Comparison of ENCODE assay signal across 20 mouse cellular contexts in genomic region chr19:16934664-16935063, GRCm38 (mm10).
"Had no signal": no experiment of that assay in that cellular context is flagged by ENCODE, and none has a peak within 500 bp of the region (broad histone marks: within the 10 kb centered on the region; RNA-seq: fewer than 3 reads in every experiment).

No protein-coding gene starts in this region.

- H3K27me3 ChIP-seq: limb, embryonic 12.5 days; limb, embryonic 13.5 days; limb, embryonic 15.5 days; liver, embryonic 13.5 days; liver, embryonic 15.5 days; lung, embryonic 15.5 days; midbrain, embryonic 12.5 days; midbrain, embryonic 13.5 days; midbrain, embryonic 15.5 days; neural tube, embryonic 12.5 days had no signal

- H3K36me3 ChIP-seq: limb, embryonic 10.5 days; limb, embryonic 12.5 days; limb, embryonic 13.5 days; limb, embryonic 15.5 days; liver, embryonic 12.5 days; liver, embryonic 13.5 days; liver, embryonic 15.5 days; lung, embryonic 15.5 days; midbrain, embryonic 10.5 days; midbrain, embryonic 12.5 days; midbrain, embryonic 13.5 days; midbrain, embryonic 15.5 days; neural tube, embryonic 12.5 days had no signal

- H3K4me2 ChIP-seq: limb, embryonic 12.5 days; limb, embryonic 13.5 days; limb, embryonic 15.5 days; liver, embryonic 11.5 days; liver, embryonic 12.5 days; liver, embryonic 13.5 days; liver, embryonic 15.5 days; lung, embryonic 14.5 days; lung, embryonic 15.5 days; midbrain, embryonic 11.5 days; midbrain, embryonic 12.5 days; midbrain, embryonic 13.5 days; midbrain, embryonic 15.5 days; neural tube, embryonic 12.5 days had no signal

- ATAC-seq: liver, embryonic 12.5 days; liver, postnatal 0 days; lung, postnatal 0 days; midbrain, embryonic 13.5 days; midbrain, embryonic 15.5 days; midbrain, embryonic 16.5 days had no signal

- H3K4me3 ChIP-seq: limb, embryonic 10.5 days; limb, embryonic 12.5 days; limb, embryonic 13.5 days; limb, embryonic 15.5 days; liver, embryonic 12.5 days; liver, embryonic 13.5 days; liver, embryonic 15.5 days; lung, embryonic 15.5 days; megakaryocyte, embryonic 14.5 days; midbrain, embryonic 10.5 days; midbrain, embryonic 12.5 days; midbrain, embryonic 13.5 days; midbrain, embryonic 15.5 days; neural tube, embryonic 12.5 days had no signal
